Mouse (Mus musculus) bone marrow, adult 2 months (tissue): Measurements from ENCODE around the gene Hoxb1.

Experiments
- CTCF ChIP-seq: fragments of 200-500 bp; IDR thresholded peaks from 2 replicates; pipeline ENCODE4 v1.5.1; 2011; ENCODE audit warnings: low read length, control low read depth; ENCODE audit not compliant: control insufficient read depth, insufficient read depth
- POLR2A ChIP-seq: fragments of 200-500 bp; IDR thresholded peaks from 2 replicates; pipeline ENCODE4 v1.6.1; 2011; ENCODE audit warnings: low read depth, mild to moderate bottlenecking, control low read depth, low read length, borderline replicate concordance; ENCODE audit not compliant: control insufficient read depth

DNA sequence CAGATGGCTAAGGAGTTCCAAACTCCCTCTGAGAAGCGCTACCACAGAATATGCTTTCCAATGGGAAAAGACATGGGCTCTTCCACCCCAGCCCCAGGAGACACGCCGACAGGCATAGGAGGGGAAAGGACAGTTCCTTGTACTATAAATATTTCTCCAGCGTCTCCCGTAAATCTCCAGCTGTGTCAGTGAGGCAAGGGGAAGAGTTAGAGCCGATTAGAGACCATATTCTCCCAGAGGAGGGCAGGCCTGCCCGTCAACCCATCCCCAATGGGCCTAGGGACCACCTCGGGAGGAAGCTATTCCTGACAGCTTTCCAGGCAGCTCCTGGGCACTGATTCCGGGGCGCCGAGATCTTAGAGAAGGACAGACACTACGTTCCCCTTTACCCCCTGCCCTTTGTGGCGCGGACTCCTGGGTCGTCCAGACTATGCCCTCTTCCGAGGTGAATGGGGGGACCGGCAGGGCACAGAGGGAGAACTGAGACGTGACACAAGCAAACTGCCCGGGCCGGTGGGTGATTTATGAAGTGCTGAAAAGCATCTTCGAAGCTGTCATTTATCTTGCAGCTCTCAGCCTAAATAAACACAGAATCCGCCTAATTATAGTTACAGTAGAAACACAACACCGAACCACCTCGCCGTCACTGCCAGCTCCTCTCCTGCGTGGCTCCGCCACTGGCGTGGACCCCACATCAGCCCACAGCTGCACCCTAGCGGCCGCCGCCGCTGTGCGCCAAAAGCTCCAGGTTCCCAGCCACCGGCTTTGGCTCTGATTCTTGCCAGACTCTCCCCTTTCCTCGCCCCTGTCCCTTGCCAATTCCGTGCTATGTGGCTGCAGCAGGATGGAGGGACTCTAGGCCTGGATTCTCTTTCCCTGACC is 41.9 kb downstream of the Hoxb1 start:
- TF ChIP-seq CTCF (peak; percentile 62), POLR2A (no peak)
